Mouse (Mus musculus) intestine, postnatal 0 days (tissue): ENCODE results near the gene Pla2g3. TPM values are rescaled to one million over a fixed set of nuclear protein-coding genes. Genes with fewer than 3 reads are reported as not detected.

Source experiments
- ATAC-seq: fragments of 200-750 bp; cut with Nextera tagmentation; 2 replicates; pipeline ENCODE4 v1.8.0; 2017; ENCODE audit warnings: mild to moderate bottlenecking, moderate TSS enrichment, moderate library complexity
- H3K27ac ChIP-seq: fragments of 300-500 bp; sonication (generic); 2 replicates; pipeline ENCODE4 v1.5.1; 2014; ENCODE audit warnings: mild to moderate bottlenecking, low read depth, low read length, moderate library complexity
- H3K27me3 ChIP-seq: fragments of 300-500 bp; sonication (generic); replicated peaks from 2 replicates; pipeline ENCODE4 v1.6.1; 2014; ENCODE audit warnings: low read length, mixed read lengths; ENCODE audit not compliant: control insufficient read depth, insufficient read depth
- H3K36me3 ChIP-seq: fragments of 300-500 bp; sonication (generic); 2 replicates; pipeline ENCODE4 v1.6.1; 2014; ENCODE audit warnings: mild to moderate bottlenecking, moderate library complexity; ENCODE audit not compliant: control insufficient read depth, insufficient read depth
- H3K4me1 ChIP-seq: fragments of 300-500 bp; sonication (generic); replicated peaks from 2 replicates; pipeline ENCODE4 v1.6.1; 2014; ENCODE audit warnings: antibody characterized with exemption, low read length, mixed read lengths; ENCODE audit not compliant: control insufficient read depth, insufficient read depth
- H3K4me2 ChIP-seq: fragments of 300-500 bp; sonication (generic); replicated peaks from 2 replicates; pipeline ENCODE4 v1.6.1; 2014; ENCODE audit warnings: low read depth, mild to moderate bottlenecking, moderate library complexity
- H3K4me3 ChIP-seq: fragments of 300-500 bp; sonication (generic); 2 replicates; pipeline ENCODE4 v1.5.1; 2014; ENCODE audit warnings: low read depth, low read length
- H3K9ac ChIP-seq: fragments of 300-500 bp; sonication (generic); 2 replicates; pipeline ENCODE4 v1.6.1; 2014; ENCODE audit warnings: mild to moderate bottlenecking, low read depth, low read length
- H3K9me3 ChIP-seq: fragments of 300-500 bp; sonication (generic); 2 replicates; pipeline ENCODE4 v1.6.1; 2016; ENCODE audit warnings: mixed run types; ENCODE audit not compliant: control insufficient read depth
- CTCF ChIP-seq: sonication (generic); IDR thresholded peaks from 2 replicates; pipeline ENCODE4 v1.5.1; 2016; ENCODE audit warnings: low read depth, mild to moderate bottlenecking, control low read depth, antibody characterized with exemption, moderate library complexity
- WGBS: fragments of 180-500 bp; shearing (Covaris S2); extraction: QIAGEN DNeasy Blood & Tissue Kit; methylation state at CpG from one replicate; pipeline ENCODE4 v1.1.7; 2014; 5-methylcytosine and 5-hydroxymethylcytosine counted together
- polyA plus RNA-seq: library from polyadenylated mRNA; unstranded; fragments of >200 nt; fragmentation: Nextera tagmentation; extraction: Ambion mirVana; gene quantifications from 2 replicates; pipeline ENCODE4 v1.2.1, GENCODE M21; 2015

Pla2g3 gene
- polyA plus RNA-seq, 1 experiment from 2014 or later: 0.30 TPM

GRCm38 (mm10) chr11:3548564-3549295 lies 60.6 kb downstream of the Pla2g3 start:
- no peak for ATAC-seq
- H3K9ac ChIP-seq: no peak overlapping the region
- 65% methylated on average over 3 of the region's 3 CpGs for WGBS
- H3K27ac ChIP-seq: no peak overlapping the region
- H3K36me3 ChIP-seq: no peaks in the 10 kb centered on the region
- no peak overlapping the region for H3K4me2 ChIP-seq
- H3K4me3 ChIP-seq: no peak overlapping the region
- no peaks in the 10 kb centered on the region for H3K27me3 ChIP-seq
- no peaks in the 10 kb centered on the region for H3K9me3 ChIP-seq
- no peaks in the 10 kb centered on the region for H3K4me1 ChIP-seq
- TF ChIP-seq CTCF: no peak

Other genes starting within 250 kb of the Pla2g3 start
- 85.5 and 93.7 TPM in 2 replicates for gene Drg1, start 221.9 kb upstream of the Pla2g3 start, polyA plus RNA-seq
- gene Patz1, start 199.4 kb upstream of the Pla2g3 start, polyA plus RNA-seq: 10.7 and 12.1 TPM in 2 replicates
- gene Pik3ip1, start 157.9 kb upstream of the Pla2g3 start, polyA plus RNA-seq: 6.5 and 6.8 TPM in 2 replicates
- 68.4 and 82.1 TPM in 2 replicates for gene Limk2, start 79.1 kb upstream of the Pla2g3 start, polyA plus RNA-seq
- 31.1 and 32.0 TPM in 2 replicates for gene Rnf185, start 35.9 kb upstream of the Pla2g3 start, polyA plus RNA-seq
- gene Inpp5j, start 16.5 kb downstream of the Pla2g3 start, polyA plus RNA-seq: 6.8 and 6.9 TPM in 2 replicates
- gene Selenom, start 26.4 kb downstream of the Pla2g3 start, polyA plus RNA-seq: 283 and 284 TPM in 2 replicates
- 75.1 and 82.9 TPM in 2 replicates for gene Smtn, start 52.3 kb downstream of the Pla2g3 start, polyA plus RNA-seq
- gene Morc2a, start 160.9 kb downstream of the Pla2g3 start, polyA plus RNA-seq: 5.9 and 6.8 TPM in 2 replicates